Mouse (Mus musculus) liver, postnatal 0 days (tissue): ENCODE results near the gene Gm9767.

Source experiments
- CTCF ChIP-seq: sonication (generic); IDR thresholded peaks from 2 replicates; pipeline ENCODE4 v1.5.1; 2016; ENCODE audit warnings: antibody characterized with exemption, low read depth
- EP300 ChIP-seq: IDR thresholded peaks from 2 replicates; pipeline ENCODE4 v1.6.1; 2016; ENCODE audit warnings: antibody characterized with exemption, low read depth, mild to moderate bottlenecking

DNA sequence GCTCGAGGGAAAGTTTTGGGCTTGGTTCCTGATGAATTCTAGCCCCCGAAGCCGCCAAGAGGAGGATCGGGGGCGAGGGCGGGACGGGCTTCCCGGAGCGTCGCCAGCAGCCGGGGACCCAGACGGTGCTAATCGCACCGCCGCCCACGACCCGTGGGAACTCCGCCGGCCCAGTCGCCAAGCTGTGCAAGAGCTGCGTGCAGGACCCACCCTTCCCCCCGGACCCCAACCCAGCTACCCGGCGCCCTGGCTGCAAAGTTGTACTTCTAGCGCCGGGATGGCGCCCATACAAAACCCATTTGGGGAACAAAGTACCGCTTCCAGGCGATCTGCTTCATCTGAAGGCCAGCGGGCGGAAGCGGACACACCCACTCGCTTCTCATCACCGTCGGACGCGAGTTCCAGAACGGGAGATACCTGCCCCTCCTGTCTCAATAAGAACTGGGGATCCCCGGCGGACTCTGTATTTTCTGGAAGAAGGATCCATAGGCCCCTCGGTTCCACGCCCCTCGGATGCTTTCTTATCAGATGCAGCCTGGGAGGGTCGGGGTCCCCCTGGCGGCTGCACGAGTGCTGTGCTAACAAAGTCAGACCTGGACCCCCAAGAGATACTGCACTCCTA, 577 bp downstream of the Gm9767 start, which contains the start of gene Tmem200a:
- TF ChIP-seq CTCF, result peak; percentile 32
- TF ChIP-seq EP300, result no peak
